Mouse (Mus musculus): ENCODE measurements around the gene Gm26602. TPM values are rescaled to one million over a fixed set of nuclear protein-coding genes. Genes with fewer than 3 reads are reported as not detected.
A peak's percentile ranks its signal among the peaks of the same experiment; 100 is the strongest.

Gene Gm26602
- polyA plus RNA-seq, 1 experiment from 2014 or later, result 2.9 TPM

GRCm38 (mm10) chr10:79918231-79919078 lies 7.8 kb downstream of the Gm26602 start:
- WGBS, result 34% methylated on average over 35 of the region's 35 CpGs
- Histone ChIP-seq H3K27me3 (replicated peaks; ENCODE audit: control insufficient read depth, insufficient read depth, low read length) (peaks cover 38% of the 10 kb centered on the region), H3K36me3 (ENCODE audit: control insufficient read depth, insufficient read depth) (no peaks in the 10 kb centered on the region; the same call in 1 of the 2 replicates), H3K9me3 (ENCODE audit: control insufficient read depth) (no peaks in the 10 kb centered on the region), H3K9ac (ENCODE audit: low read depth, low read length) (no peak overlapping the region), H3K4me3 (ENCODE audit: low read depth, low read length) (no peak overlapping the region), H3K4me1 (replicated peaks; ENCODE audit: control insufficient read depth, insufficient read depth, low read length) (0 out of 2 replicates have a peak, but pooled peaks cover 9% of the 10 kb centered on the region), H3K4me2 (replicated peaks; ENCODE audit: low read depth) (peak overlapping the region; percentile 37), H3K27ac (ENCODE audit: low read depth, low read length) (no peak overlapping the region)
- no peak for ATAC-seq
- TF ChIP-seq CTCF (IDR thresholded peaks at IDR 0.05; ENCODE audit: low read depth), result no peak

- Histone ChIP-seq H3K27me3 (replicated peaks; ENCODE audit: control insufficient read depth, insufficient read depth, low read length) (peaks cover 38% of the 10 kb centered on the region), H3K27ac (ENCODE audit: low read depth, low read length) (no peak overlapping the region), H3K9ac (ENCODE audit: low read depth, low read length) (no peak overlapping the region), H3K36me3 (ENCODE audit: control insufficient read depth, insufficient read depth) (no peaks in the 10 kb centered on the region; the same call in 1 of the 2 replicates), H3K4me3 (ENCODE audit: low read depth, low read length) (peak overlapping the region; percentile 7; the same call in 1 of the 2 replicates), H3K9me3 (ENCODE audit: control insufficient read depth) (no peaks in the 10 kb centered on the region), H3K4me1 (replicated peaks; ENCODE audit: control insufficient read depth, insufficient read depth, low read length) (0 out of 2 replicates have a peak, but pooled peaks cover 9% of the 10 kb centered on the region), H3K4me2 (replicated peaks; ENCODE audit: low read depth) (peak overlapping the region; percentile 54)
- no peak for TF ChIP-seq CTCF (IDR thresholded peaks at IDR 0.05; ENCODE audit: low read depth)
- 8% methylated on average over 21 of the region's 21 CpGs for WGBS
- ATAC-seq, result no peak
Observed at GRCm38 (mm10) chr10:79919251-79919849, 8.7 kb downstream of the Gm26602 start.

- peak overlapping the region; percentile 59 for H3K4me2 ChIP-seq (replicated peaks; ENCODE audit: low read depth)
- no peaks in the 10 kb centered on the region for H3K9me3 ChIP-seq (ENCODE audit: control insufficient read depth)
- WGBS, result 27% methylated on average over 26 of the region's 26 CpGs
- no peaks in the 10 kb centered on the region; the same call in 1 of the 2 replicates for H3K36me3 ChIP-seq (ENCODE audit: control insufficient read depth, insufficient read depth)
- no peak overlapping the region for H3K27ac ChIP-seq (ENCODE audit: low read depth, low read length)
- 0 out of 2 replicates have a peak, but pooled peaks cover 9% of the 10 kb centered on the region for H3K4me1 ChIP-seq (replicated peaks; ENCODE audit: control insufficient read depth, insufficient read depth, low read length)
- peaks cover 38% of the 10 kb centered on the region for H3K27me3 ChIP-seq (replicated peaks; ENCODE audit: control insufficient read depth, insufficient read depth, low read length)
- 0 out of 2 replicates have a peak overlapping the region, but pooled peaks have one; percentile 13 for H3K4me3 ChIP-seq (ENCODE audit: low read depth, low read length)
- no peak for ATAC-seq
- no peak for TF ChIP-seq CTCF (IDR thresholded peaks at IDR 0.05; ENCODE audit: low read depth)
- no peak overlapping the region for H3K9ac ChIP-seq (ENCODE audit: low read depth, low read length)
Observed at GRCm38 (mm10) chr10:79920056-79920890, 9.6 kb downstream of the Gm26602 start.

GRCm38 (mm10) chr10:79920958-79921535 lies 10.4 kb downstream of the Gm26602 start, which contains the start of gene R3hdm4:
Gene R3hdm4 (minus strand): TSS chr10:79921208.
- H3K27me3 ChIP-seq (replicated peaks; ENCODE audit: control insufficient read depth, insufficient read depth, low read length), result peaks cover 38% of the 10 kb centered on the region
- H3K36me3 ChIP-seq (ENCODE audit: control insufficient read depth, insufficient read depth), result no peaks in the 10 kb centered on the region; the same call in 1 of the 2 replicates
- peak; percentile 2; the same call in 1 of the 2 replicates for TF ChIP-seq CTCF (IDR thresholded peaks at IDR 0.05; ENCODE audit: low read depth)
- H3K4me2 ChIP-seq (replicated peaks; ENCODE audit: low read depth), result peak within 1 kb of the TSS; percentile 59
- WGBS, result 3% methylated on average over 38 of the region's 41 CpGs
- H3K9me3 ChIP-seq (ENCODE audit: control insufficient read depth), result no peaks in the 10 kb centered on the region
- 0 out of 2 replicates have a peak, but pooled peaks have one; percentile 20 for ATAC-seq
- 0 out of 2 replicates have a peak, but pooled peaks cover 6% of the 10 kb centered on the region for H3K4me1 ChIP-seq (replicated peaks; ENCODE audit: control insufficient read depth, insufficient read depth, low read length)
- no peak within 1 kb of the TSS for H3K9ac ChIP-seq (ENCODE audit: low read depth, low read length)
- peak within 1 kb of the TSS; percentile 13 for H3K4me3 ChIP-seq (ENCODE audit: low read depth, low read length)
- no peak within 1 kb of the TSS for H3K27ac ChIP-seq (ENCODE audit: low read depth, low read length)

GRCm38 (mm10) chr10:79921572-79921971 lies 10.9 kb downstream of the Gm26602 start:
- Histone ChIP-seq H3K36me3 (ENCODE audit: control insufficient read depth, insufficient read depth) (no peaks in the 10 kb centered on the region; the same call in 1 of the 2 replicates), H3K9ac (ENCODE audit: low read depth, low read length) (no peak overlapping the region), H3K27me3 (replicated peaks; ENCODE audit: control insufficient read depth, insufficient read depth, low read length) (peaks cover 38% of the 10 kb centered on the region), H3K27ac (ENCODE audit: low read depth, low read length) (no peak overlapping the region), H3K4me1 (replicated peaks; ENCODE audit: control insufficient read depth, insufficient read depth, low read length) (0 out of 2 replicates have a peak, but pooled peaks cover 3% of the 10 kb centered on the region), H3K4me2 (replicated peaks; ENCODE audit: low read depth) (peak overlapping the region; percentile 59), H3K4me3 (ENCODE audit: low read depth, low read length) (peak overlapping the region; percentile 13), H3K9me3 (ENCODE audit: control insufficient read depth) (no peaks in the 10 kb centered on the region)
- TF ChIP-seq CTCF (IDR thresholded peaks at IDR 0.05; ENCODE audit: low read depth), result no peak
- no peak for ATAC-seq
- 7% methylated on average over 33 of the region's 34 CpGs for WGBS

All from intestine, postnatal 0 days (tissue).